Mouse (Mus musculus) thymus, adult 18-20 months (tissue): ENCODE measurements around the gene Slc51a.

Experiments used
- DNase-seq, 2 experiments: peaks; one replicate each; pipeline ENCODE4 v3.0.0; 2022; ENCODE audit warnings: mixed read lengths in 2 of 2

Gene Slc51a

DNA sequence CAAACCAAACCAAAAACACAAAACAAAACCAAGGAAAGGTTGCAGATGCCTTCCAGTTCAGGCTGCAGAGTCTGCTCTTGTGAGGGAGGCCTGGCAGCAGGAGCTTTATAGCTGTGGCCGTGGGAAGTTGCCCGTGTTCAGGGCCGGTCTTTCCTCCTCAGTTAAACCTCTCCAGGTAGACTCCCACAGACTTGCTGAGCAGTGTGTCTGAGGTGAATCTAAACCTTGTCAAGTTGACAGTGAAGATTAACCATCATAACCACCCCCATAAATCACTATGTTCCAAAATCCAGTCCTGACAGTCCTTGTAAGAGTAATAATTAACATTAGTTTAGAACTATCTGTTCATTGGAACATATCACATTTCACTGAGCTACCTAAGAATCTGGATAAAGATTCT lies 60.2 kb downstream of the Slc51a start:
- DNase-seq = no peak
